Mouse (Mus musculus) CH12.LX (cell line): ENCODE measurements at regions not wholly inside any gene's neighbourhood (a gene's known extent, or its start where the extent isn't known, plus 50 kb on each side); places are given as distances from the start of the nearest gene placed in this dataset.

Experiments used
- CTCF ChIP-seq, 2 experiments: IDR thresholded peaks in 1 of 2; conservative IDR thresholded peaks in 1 of 2; 2 replicates each; pipeline ENCODE4 v1.5.1; 2011 to 2012; ENCODE audit warnings: low read depth in 2 of 2, low read length in 2 of 2, improper control_type of control experiment in 1 of 2, inconsistent platforms in 1 of 2, mild to moderate bottlenecking in 1 of 2, moderate library complexity in 1 of 2
- EP300 ChIP-seq: IDR thresholded peaks from 2 replicates; pipeline ENCODE4 v1.6.1; 2011; ENCODE audit warnings: low read length, improper control_type of control experiment
- GABPA ChIP-seq: IDR thresholded peaks from 2 replicates; pipeline ENCODE4 v1.6.1; 2012; ENCODE audit warnings: low read depth, low read length, improper control_type of control experiment, inconsistent platforms; ENCODE audit not compliant: insufficient replicate concordance
- POLR2A ChIP-seq: IDR thresholded peaks from 2 replicates; pipeline ENCODE4 v1.6.1; 2011; ENCODE audit warnings: low read depth, mild to moderate bottlenecking, improper control_type of control experiment, low read length
- POLR2AphosphoS2 ChIP-seq: IDR thresholded peaks from 2 replicates; pipeline ENCODE4 v1.6.1; 2011; ENCODE audit warnings: low read depth, low read length, improper control_type of control experiment
- ZNF384 ChIP-seq: IDR thresholded peaks from 2 replicates; pipeline ENCODE4 v1.6.1; 2012; ENCODE audit warnings: low read depth, low read length, improper control_type of control experiment, inconsistent platforms

- no peak for TF ChIP-seq CTCF (conservative IDR thresholded peaks at IDR 0.05 in 1 of 2, IDR thresholded peaks at IDR 0.05 in 1 of 2; ENCODE audit: low read depth in 2 of 2, low read length in 2 of 2)
- no peak for TF ChIP-seq GABPA
- TF ChIP-seq EP300 = no peak
- TF ChIP-seq POLR2A = no peak
- TF ChIP-seq POLR2AphosphoS2 = no peak
- TF ChIP-seq ZNF384 = no peak
These were observed 59.4 kb upstream of the Jdp2 start for GRCm38 (mm10) chr12:85539423-85539822.
